Mouse (Mus musculus) gastrocnemius, adult 2 months (tissue): ENCODE measurements around the gene Nup43. TPM values are rescaled to one million over a fixed set of nuclear protein-coding genes. Genes with fewer than 3 reads are reported as not detected.
"Not testable (repeated sequence)": the region's sequence is repeated elsewhere in the genome, so short reads cannot be mapped to it uniquely, and the experiment has no call there.

ENCODE experiments used
- DNase-seq: peaks from one replicate; pipeline ENCODE4 v3.0.0; 2022
- H3K27ac ChIP-seq: fragments of 200-600 bp; 2 replicates; pipeline ENCODE4 v1.8.1; 2022; ENCODE audit warnings: mild to moderate bottlenecking
- H3K4me3 ChIP-seq: fragments of 200-600 bp; 2 replicates; pipeline ENCODE4 v1.8.1; 2022; ENCODE audit warnings: mild to moderate bottlenecking, moderate library complexity
- CTCF ChIP-seq: fragments of 200-600 bp; IDR thresholded peaks from 2 replicates; pipeline ENCODE4 v1.8.1; 2022; ENCODE audit warnings: antibody characterized with exemption, mild to moderate bottlenecking, moderate library complexity
- intact Hi-C: fragments of 180-260 bp; cut with DNase I; formaldehyde crosslinking; loops from one replicate; pipeline ENCODE4 v1.15.1; 2025
- long read RNA-seq, 2 experiments: library from polyadenylated mRNA; stranded (forward); transcript quantifications; one replicate each; pipeline ENCODE4 v2.0.0; 2021
- total RNA-seq, 2 experiments: library from RNA; stranded (reverse); gene quantifications; 2 replicates each; pipeline ENCODE4 v1.2.3; 2021

The Nup43 gene
- 1 to 10 TPM; 5.6 to 6.3 TPM for total RNA-seq
- long read RNA-seq, experiment 1, transcript Nup43-201 (8 exons, 1,286 nt), result major isoform, 5 of 5 reads
- long read RNA-seq, experiment 1, partial matches to known transcripts, result 0 of 5 reads
- long read RNA-seq, experiment 1, other reads (novel, unspliced or antisense), result 0 of 5 reads
- long read RNA-seq, experiment 2, transcript Nup43-201 (8 exons, 1,286 nt), result major isoform, 7 of 7 reads
- long read RNA-seq, experiment 2, partial matches to known transcripts, result 0 of 7 reads
- long read RNA-seq, experiment 2, other reads (novel, unspliced or antisense), result 0 of 7 reads

- intact Hi-C loops, result loop anchor here (2.0 kb wide), 1 partner anchor 13 kb away; the partner anchor contains the start of genes Lats1 and Pcmt1
- peak within 1 kb of the TSS; percentile 84 for H3K4me3 ChIP-seq
- peak within 1 kb of the TSS; percentile 87 for H3K27ac ChIP-seq
- TF ChIP-seq CTCF, result no peak
- DNase-seq, result peak; percentile 93
Observed at GRCm38 (mm10) chr10:7667342-7667802, at the start of gene Nup43. Nup43 (plus strand) TSS chr10:7667503.

DNA sequence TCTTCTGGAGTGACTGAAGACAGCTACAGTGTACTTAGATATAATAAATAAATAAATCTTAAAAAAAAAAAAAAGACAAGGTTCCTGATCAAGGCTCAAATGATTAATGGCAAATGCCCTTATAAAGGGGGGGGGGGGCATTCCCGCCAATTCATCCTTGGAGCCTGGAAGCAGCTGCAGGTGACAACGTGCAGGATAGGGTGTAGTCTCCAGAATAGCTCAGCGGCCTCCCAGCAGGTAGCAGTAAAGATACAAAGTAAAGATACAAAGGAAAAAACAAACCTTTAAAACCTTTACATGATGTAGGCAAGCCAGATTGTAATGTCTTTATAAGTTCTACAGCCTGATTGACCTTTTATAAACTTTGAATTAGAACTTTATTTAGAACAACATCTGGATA, 49.7 kb upstream of the Nup43 start:
- H3K4me3 ChIP-seq, DNase-seq, H3K27ac ChIP-seq, intact Hi-C loops: not testable (repeated sequence)

GRCm38 (mm10) chr10:7619821-7620241, 47.5 kb upstream of the Nup43 start:
- no peak for TF ChIP-seq CTCF
- DNase-seq, result no peak
- intact Hi-C loops, result no loop called here
- H3K27ac ChIP-seq, result no peak overlapping the region
- H3K4me3 ChIP-seq, result no peak overlapping the region

GRCm38 (mm10) chr10:7620723-7621122, 46.6 kb upstream of the Nup43 start:
- Histone ChIP-seq H3K4me3 (no peak overlapping the region), H3K27ac (no peak overlapping the region)
- no peak for TF ChIP-seq CTCF
- no peak for DNase-seq
- intact Hi-C loops, result no loop called here

DNA sequence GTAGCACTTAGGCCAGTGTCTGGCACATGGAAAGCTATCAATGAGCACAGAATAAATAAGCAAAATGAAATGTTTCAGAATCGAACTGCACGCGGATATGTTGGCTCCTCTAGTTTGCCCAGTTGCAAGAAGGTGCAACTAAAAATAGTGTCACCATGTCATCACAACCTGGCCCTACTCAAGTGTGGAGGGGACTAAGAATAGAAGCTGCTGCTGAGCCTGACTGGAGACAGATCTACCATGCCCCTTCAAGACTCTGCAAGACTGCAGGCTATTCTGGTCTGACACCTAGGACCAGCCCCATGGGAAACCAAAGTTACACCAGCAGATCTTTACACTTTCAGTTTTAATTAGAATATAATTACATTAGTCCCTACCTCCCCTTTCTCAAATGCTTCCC, 44.9 kb upstream of the Nup43 start:
- peak; percentile 56 for DNase-seq
- Histone ChIP-seq H3K27ac (peak overlapping the region; percentile 90), H3K4me3 (peak overlapping the region; percentile 45)
- TF ChIP-seq CTCF, result no peak
- intact Hi-C loops, result no loop called here

DNA sequence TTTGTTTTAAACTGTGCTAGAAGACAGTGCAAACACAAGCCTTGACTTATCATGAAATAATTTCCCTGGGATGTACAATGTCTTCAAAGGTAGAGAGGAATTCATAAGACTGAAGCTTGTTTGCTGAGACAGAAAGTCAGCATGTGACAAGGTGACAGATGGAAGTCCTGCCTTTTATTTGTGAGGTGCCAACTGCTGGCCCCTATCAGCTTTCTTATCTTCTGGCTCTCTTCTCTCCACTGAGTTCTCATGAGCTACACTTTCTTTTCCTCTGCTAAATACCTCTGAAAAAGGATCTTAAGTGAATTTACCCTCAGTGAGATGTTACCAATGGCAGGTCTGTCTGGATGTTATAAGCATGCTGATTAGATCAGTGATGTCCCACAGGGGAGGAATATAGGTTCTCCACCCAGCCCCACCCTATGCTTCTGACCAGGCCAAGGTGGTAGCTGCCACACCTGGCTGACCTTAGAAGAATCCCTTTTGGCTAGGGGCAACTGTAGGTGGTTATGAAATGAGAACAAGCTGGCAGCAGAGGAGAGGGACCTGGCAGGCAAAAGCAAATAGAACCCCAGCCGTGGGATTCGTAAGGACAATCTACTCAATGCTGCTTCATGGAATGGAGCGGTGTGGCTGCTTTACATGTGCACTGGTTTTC, 43.3 kb upstream of the Nup43 start:
- intact Hi-C loops, result no loop called here
- DNase-seq, result no peak
- Histone ChIP-seq H3K27ac (peak overlapping the region; percentile 90), H3K4me3 (no peak overlapping the region)
- TF ChIP-seq CTCF, result no peak

GRCm38 (mm10) chr10:7629092-7629491, 38.2 kb upstream of the Nup43 start:
- intact Hi-C loops, result loop anchor here (5.0 kb wide), 1 partner anchor 33 kb away; no protein-coding TSS in a partner anchor
- peak; percentile 34 for DNase-seq
- Histone ChIP-seq H3K4me3 (peak overlapping the region; percentile 48), H3K27ac (peak overlapping the region; percentile 84)
- no peak for TF ChIP-seq CTCF

GRCm38 (mm10) chr10:7630286-7630685, 37.0 kb upstream of the Nup43 start:
- intact Hi-C loops, result no loop called here
- Histone ChIP-seq H3K4me3 (peak overlapping the region; percentile 48; the same call in 1 of the 2 replicates), H3K27ac (peak overlapping the region; percentile 84; the same call in 1 of the 2 replicates)
- TF ChIP-seq CTCF, result no peak
- DNase-seq, result no peak

DNA sequence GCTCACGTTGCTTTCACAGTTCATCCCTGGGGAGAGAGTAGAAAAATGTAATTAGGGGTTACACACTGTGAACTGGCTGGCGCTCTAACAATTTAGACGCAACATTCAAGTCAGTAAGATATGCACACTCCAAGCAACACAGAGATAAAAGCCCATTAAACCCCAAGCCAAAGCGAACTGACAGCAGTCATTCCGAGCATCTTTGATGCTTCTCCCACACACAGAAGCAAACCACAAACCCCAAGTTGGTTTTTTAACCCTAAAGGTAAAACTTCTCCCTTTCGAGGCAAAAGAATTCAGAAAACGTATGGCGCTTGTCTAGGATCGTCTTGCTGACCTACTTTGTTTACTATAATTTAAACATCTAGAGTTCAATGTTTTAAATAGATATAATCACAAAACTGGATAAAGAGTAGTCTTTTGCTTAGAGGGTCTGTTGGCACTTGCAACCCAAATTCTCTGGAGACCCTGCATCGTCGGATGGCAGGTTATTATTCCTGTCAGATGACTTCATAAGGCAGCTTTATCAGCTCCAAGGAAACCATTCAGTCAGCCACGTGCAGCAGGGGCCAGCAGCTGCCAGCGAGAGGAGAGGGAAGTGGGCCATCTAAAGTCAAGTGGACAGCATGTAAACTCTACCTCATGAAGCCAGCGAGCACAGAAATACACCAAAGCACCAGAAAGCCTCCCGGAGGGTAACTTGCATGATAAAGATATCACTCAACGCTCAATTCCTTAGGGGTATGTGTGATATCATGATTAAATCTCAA, 36.2 kb upstream of the Nup43 start:
- intact Hi-C loops, result no loop called here
- DNase-seq, result no peak
- H3K4me3 ChIP-seq, result no peak overlapping the region
- TF ChIP-seq CTCF, result no peak
- H3K27ac ChIP-seq, result no peak overlapping the region

GRCm38 (mm10) chr10:7640366-7640765, 26.9 kb upstream of the Nup43 start:
- DNase-seq, result no peak
- intact Hi-C loops, result no loop called here
- TF ChIP-seq CTCF, result no peak
- Histone ChIP-seq H3K27ac (no peak overlapping the region), H3K4me3 (no peak overlapping the region)

- intact Hi-C loops, result no loop called here
- no peak overlapping the region for H3K4me3 ChIP-seq
Observed at GRCm38 (mm10) chr10:7645911-7646310, 21.4 kb upstream of the Nup43 start.

DNA sequence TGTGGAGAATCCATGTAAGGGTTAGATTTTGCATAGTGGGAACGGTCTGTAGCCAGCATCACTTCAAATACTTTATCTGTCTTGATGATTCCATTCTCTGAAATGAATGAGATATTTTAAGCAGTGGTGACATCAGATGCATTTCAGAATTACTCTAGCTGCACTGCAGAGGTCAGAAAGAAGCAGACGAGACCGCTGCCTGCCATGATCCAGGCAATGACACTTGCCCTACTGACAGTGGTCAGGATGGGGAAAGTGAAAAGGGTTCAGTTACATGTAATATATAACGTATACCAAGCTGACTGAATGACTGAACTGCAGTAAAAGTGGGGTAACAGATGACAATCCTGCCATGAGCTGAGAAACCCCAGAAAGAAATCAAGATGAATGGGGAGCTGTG, 18.2 kb upstream of the Nup43 start:
- H3K27ac ChIP-seq, result peak overlapping the region; percentile 64; the same call in 1 of the 2 replicates
- no peak overlapping the region for H3K4me3 ChIP-seq
- intact Hi-C loops, result no loop called here
- TF ChIP-seq CTCF, result no peak
- no peak for DNase-seq

More at GRCm38 (mm10) chr10:7645911-7646310, 21.4 kb upstream of the Nup43 start:
- TF ChIP-seq CTCF, result no peak
- no peak overlapping the region for H3K27ac ChIP-seq
- DNase-seq, result no peak

- intact Hi-C loops, result no loop called here
- no peak for TF ChIP-seq CTCF
- DNase-seq, result no peak
Observed at GRCm38 (mm10) chr10:7651057-7651456, 16.2 kb upstream of the Nup43 start.

More at GRCm38 (mm10) chr10:7651057-7651456, 16.2 kb upstream of the Nup43 start:
- Histone ChIP-seq H3K4me3 (no peak overlapping the region), H3K27ac (no peak overlapping the region)
